Mouse (Mus musculus) megakaryocyte progenitor cell, adult 5-6 weeks (primary cell): ENCODE data around the gene Tmem45a. TPM values are rescaled to one million over a fixed set of nuclear protein-coding genes. Genes with fewer than 3 reads are reported as not detected.
"Not testable (repeated sequence)": the region's sequence is repeated elsewhere in the genome, so short reads cannot be mapped to it uniquely, and the experiment has no call there.

ENCODE experiments used
- ATAC-seq: replicated peaks from 2 replicates; pipeline ENCODE4 v1.8.0; 2016; ENCODE audit warnings: mild to moderate bottlenecking, moderate TSS enrichment, inconsistent platforms; ENCODE audit not compliant: poor library complexity
- total RNA-seq, 2 experiments: library from RNA; stranded (forward) in 1 of 2; stranded (reverse) in 1 of 2; fragments of 157-497, 149-512 nt in 1 of 2; fragments of 200-1000 nt in 1 of 2; gene quantifications; 2 replicates each; pipeline versions ENCODE4 v1.2.3 to v1.2.4; 2015 to 2017

Tmem45a gene
- total RNA-seq (2015): not detected in 2 replicates
- not detected in 2 replicates for total RNA-seq (2017)

DNA sequence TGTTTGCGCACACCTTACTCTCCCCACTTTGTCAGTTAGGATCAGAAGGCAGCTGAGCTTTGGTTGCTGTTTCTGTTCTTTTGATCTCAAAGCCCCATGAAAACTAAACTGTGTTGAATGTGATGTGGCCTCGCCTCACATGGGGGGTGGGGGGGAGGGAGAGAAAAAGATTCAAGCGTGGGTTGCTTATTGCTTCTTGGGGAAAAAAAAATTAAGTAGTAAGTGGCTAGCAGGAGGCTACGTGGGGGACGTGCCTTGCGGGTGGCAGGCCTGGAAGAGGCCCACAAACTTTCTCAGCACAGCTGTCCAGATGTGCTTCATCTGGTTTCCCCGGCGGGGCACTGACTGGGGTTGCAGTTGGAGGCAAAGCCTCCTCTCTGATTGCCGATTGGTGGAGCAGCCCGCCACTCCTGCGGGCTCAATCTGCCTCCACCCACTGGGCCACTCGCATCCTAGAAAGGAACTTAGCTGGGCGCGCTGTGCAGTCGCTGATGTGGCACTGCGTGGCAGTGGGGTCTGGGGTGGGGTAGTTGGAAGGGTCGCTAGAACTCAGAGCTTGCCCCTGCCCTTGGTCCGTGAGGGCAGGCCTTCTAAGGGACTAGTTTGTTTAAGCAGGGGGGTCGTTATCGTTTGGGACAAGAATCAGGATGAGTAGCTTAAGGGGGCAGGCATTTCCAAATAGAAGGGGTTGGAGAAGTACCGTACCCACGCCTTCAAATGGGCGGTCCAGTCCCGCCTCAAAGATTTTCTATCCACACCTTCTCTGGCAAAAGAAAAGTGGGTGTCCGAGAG, at the start of gene Tmem45a:
Tmem45a (minus strand) TSS at position 343 of the 792 bp plus-strand sequence.
- peak; percentile 97 for ATAC-seq

DNA sequence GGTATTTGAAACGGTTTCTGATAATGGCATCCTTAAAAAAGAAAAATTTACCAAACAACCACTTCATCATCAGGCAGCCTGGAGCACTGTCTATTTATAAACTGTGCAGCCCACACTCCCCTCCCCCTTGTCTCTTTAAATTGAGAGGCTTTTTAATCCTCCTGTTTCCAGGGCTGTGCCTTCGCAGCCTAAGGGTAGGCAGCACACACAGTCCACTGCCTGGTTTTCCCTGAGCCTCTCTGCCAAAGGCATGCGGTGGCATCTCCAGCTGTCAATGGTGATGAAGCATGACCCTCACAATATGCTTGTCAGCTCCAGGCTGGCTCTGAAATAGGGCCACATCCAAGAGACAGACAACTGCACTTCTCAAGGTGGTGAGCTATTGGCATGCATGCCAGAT, 42.1 kb upstream of the Tmem45a start, which contains the start of gene Lnp1:
Lnp1 (minus strand) TSS at position 39 of the 400 bp plus-strand sequence.
- no peak for ATAC-seq

DNA sequence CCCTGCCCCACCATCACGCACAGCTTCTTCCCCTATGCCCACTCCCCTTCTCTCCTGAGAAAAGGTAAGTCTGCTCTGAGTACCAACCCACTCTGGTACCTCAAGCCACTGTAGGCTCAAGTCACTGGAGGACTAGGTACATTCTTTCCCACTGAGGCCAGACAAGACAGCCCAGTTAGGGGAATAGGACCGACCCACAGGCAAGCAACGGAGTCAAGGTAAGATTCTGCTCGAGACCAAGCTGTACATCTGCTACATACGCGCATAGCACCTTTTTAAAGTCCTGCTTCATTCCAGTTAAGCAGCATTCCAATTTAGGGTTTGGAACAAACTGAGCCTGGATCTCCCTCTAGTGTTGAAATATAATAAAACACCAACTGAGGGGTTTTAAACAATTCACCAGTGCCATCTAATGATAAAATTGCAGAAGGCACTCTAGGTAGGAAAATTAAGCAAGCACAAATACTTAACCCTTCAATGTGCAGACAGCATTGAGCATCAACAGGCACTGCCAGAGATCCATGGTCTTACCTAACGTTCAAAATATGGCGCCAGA, 34.2 kb upstream of the Tmem45a start:
- ATAC-seq: peak; percentile 96

DNA sequence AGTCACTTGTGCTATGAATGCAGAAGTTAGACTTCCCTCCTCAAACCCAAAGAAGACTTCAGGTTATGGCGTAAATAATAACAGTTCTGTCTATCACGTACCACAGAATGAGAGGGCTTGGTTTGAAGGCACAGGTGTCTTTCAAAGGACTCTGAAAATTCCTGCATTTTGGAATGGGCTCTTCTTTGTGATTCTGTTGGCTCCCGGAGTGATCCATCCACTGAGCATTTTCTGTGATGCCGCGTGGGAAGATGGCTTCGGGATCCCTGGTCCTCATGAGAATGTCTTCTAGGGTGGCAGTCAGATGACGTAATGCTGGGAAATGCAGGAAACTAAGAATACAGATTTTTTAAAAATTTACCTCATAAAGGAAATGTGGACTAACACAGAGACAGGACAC, 31.3 kb upstream of the Tmem45a start:
- no peak for ATAC-seq

DNA sequence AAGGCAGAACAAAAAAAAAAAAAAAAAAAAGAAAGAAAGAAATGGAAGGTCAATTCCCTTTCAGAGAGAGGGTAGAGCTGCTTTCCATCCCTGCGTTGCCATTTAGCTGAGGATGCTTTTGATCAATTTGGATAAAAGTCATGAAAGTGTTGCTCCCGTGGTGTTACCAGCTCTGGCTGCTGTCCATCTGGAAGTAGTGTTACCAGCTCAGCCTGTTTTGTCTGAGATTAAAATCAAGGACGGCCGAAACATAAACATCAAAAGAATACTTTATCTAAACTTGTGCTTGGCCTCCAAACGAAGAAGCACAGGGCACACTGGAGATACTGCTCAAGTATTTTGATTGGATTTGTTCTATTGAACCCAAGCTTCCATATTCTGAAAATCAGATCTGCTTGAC, 23.0 kb upstream of the Tmem45a start:
- no peak for ATAC-seq

DNA sequence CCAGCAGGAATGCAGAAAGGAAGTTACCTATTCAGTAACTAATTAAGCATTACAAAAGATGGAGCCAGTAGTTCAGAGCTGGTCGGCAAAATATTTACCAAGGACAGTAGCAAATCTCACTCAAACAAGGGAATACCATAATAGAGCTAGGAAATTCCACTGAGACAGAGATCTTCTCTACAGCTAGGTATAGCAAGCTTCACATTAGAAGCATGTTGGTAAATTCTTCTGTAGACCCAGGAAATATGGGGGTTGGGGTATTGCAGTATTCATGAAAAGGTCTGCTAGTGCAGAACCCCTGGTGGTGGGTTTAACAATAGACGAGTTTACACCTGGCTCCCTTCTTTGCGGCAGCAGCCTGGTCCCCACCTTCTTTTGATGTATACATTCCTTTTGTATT, 16.2 kb upstream of the Tmem45a start:
- not testable (repeated sequence) for ATAC-seq

DNA sequence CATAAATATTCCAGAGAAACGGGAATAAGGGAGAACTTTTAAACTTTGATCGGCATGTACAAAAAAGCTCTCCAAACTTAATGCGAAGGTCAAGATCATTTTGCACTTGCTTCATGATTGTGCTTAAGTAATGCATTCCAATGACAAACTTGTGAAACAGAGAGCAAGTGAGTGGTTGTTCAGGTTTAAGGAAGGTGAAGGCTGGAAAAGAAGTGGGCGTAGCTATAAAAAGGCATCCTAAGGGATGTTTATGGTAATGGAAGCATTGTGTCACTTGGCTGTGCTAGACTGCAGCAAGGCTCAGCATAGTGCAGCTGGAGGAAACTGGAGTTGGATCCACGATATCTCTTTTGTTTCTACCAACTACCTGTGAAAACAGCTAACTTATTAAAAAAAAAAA, 5.6 kb upstream of the Tmem45a start:
- no peak for ATAC-seq

DNA sequence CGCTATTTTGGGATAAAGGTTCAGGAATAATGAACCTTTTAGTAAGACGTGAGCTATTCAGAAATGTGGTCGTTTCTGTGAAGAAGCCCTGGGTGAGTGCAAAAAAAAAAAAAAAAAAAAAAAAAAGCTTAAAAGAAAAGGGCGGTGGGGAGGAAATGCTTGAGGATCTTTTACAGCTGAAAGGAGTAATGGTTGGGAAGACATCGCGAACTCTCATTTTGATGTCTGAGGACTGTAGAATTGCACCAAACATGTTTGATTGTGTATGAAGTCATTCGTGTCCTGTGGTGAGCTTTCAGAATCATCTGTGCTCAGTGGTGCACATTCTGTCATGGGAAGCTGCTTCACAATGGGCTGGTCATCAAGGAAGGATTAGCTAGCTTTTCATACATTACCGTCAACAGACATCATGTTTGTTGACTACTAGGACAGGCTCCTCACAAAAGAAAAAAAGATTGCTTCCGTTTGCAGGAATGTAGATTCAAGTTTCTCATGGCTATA, 700 bp upstream of the Tmem45a start:
- ATAC-seq: no peak

DNA sequence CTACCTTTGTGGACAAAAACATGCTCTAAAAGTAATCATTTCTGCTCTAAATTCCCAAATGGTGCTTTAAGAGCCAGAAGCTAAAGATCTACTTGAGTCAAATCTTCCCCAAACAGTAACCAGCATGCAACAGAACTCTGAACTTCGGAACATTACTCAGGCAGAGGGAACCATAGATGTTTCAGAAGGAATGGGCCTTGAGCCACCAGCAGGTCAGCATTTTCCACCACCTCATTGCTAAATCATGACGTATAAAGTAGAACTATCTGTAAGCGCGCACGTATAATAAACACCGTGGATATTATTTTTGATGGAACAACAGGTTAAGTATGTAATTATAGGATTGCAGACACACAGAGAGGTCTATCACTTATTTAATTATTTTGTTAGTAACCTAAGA, 1.2 kb downstream of the Tmem45a start:
- ATAC-seq: no peak

DNA sequence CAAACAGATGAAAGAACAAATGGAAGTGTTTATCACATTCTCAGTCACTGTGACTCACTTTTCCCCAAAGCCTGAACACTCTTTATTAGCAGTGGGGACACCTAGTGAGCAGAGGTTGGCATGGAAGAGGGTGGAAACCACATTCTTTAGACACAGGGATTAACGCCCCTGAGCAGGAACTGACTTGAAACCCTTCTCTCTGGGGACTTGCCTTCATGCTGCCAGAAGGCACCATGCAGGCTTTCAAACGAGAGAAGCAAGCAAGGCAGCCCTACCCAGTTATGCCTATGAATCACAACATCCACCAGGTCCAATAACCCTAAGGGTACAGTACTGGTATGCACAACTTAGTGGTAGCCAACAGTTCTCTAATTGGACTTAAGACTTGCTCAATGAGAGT, 12.6 kb downstream of the Tmem45a start:
- ATAC-seq: no peak

DNA sequence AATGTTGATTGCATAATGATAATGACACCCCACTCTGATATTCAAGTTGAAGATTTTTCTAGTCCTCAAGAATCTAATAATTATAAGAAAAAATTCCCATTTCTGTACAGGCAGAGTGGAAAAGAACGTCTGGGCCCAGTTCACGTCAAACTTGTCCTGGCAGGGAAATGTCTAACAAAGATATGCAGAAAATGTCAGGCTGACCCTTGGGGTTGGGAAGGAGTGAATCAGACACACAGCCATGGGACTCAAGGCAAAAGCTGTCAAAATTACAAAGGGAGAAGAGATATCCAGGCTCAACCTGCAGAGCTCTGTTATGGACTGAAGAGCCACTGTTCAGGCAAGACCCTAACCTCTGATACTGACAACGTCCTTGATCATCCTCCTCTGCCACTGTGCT, 15.5 kb downstream of the Tmem45a start:
- ATAC-seq: no peak

DNA sequence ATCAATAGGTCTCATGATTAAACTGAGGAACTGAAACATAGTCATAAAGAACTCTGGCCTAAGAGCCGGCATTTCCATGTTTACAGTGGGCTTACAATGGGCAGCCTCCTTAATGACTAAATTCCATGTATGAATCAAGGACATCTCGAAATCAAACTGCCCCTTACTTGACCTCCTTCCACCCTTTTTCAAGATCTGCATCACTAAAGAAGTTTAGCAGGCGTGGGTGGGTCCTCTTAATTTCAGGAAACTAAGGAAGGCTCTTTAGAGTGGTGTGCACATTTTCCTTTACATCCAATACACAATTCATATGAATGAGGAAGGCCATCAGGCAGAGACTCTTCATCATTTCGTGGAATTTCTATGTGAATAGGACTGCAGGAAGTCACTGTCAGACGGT, 17.6 kb downstream of the Tmem45a start:
- no peak for ATAC-seq

DNA sequence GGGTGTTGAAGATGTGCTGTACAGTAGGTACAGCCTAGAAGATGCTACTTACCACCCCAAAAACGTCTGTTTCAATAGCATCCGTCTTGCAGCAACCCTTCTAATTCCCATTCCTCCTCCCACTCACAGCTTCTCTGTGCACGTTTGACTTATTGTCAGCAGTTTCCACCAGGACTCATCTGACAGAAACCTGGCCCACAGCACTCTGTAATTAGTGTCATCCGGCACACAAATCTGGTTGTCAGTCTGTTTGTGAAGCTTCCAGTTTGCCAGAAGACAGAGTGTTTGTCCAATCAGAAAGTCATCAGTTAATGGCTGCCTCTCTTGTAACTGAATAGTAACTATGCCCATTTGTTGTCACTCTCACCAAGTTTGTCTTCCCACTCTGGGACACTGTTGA, 18.4 kb downstream of the Tmem45a start:
- ATAC-seq: no peak

DNA sequence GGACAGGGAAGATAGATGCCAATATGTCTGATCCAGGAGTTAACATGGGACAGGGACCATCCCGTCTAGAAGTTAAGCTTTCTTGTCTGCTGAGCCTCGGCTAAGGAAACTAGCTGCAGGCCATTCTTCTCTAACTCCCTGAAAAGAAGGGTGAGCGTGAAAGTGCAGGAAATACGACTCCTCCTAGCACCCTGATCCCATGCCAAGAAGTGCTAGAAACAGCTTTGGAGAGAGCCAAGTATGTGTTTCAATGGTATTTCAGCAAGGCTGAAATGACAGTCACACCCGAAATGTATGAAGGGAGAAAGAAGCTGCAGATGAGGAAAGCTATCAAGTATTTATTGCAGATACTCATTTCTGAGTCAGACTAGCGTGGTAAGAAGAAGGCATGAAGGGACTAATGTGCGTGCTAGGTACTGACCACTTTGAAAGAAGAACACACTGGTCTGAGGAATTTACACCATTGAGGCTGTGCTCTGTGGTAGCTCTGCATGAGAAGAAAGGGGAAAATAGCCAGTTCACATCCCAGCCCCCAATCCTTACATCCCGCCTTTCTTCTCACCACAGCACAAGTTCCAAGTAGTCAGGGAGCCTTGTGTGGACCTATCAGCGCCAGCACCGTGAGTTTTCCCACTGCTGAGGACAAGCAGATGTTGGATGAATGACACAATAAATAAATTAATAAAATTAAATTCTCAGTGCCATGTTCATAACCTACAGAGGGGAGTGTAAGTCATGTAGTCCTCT, 33.0 kb downstream of the Tmem45a start:
- ATAC-seq: no peak

DNA sequence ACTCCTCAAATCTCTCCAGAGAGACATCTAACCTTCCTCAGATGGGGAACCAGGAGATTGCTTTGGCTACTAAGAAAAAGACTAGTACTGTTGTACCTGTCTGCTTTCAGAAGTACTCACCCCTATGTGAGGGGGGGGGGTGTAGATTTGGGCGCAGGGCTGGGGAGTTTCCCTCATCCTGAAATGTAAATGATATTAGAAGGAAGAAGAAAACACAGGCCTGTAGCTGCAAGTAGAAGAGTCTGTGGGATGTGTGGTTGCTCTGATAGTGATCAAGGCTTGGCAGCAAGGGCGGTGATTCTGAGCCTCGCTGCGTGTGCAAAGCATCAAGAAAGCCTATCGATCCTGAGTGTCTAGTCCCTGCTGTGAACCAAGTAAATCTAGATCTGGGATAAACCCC, 43.0 kb downstream of the Tmem45a start:
- no peak for ATAC-seq

DNA sequence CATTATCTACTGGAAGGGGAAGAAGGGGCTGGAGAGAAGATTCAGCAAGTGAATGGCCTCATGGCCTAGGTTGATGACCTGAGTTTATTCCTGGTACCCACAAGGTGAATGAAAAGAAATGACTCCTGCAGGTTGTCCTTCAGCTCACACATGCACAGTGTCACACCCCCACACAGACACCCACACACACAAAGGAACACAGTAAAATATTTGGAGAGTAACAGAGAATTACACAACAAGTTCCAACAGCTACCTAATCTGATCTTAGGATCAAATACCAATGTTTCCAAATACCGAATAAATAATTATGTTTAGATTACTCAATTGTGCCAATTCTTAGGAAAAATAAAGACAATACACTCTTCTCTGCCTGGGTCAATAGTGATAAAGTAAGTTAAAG, 52.7 kb downstream of the Tmem45a start:
- ATAC-seq: no peak

DNA sequence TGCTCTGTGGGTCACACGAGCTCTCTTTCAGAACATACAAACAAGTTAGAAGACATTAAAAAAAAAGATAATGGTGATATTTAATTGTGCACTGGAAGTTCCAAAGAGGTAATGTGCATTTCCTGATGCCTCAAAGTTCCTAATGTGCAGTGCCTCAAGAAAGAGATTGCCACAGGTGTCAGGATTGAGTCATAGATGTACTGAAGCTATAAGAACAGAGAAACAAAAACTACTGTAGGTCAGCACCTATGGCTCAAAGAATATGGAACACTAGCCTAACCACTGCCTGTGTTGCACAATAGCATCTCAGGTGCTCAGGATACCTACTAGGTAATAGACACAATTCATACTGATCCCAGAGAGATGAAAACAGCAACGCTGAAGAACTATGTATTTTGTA, 54.0 kb downstream of the Tmem45a start:
- no peak for ATAC-seq

DNA sequence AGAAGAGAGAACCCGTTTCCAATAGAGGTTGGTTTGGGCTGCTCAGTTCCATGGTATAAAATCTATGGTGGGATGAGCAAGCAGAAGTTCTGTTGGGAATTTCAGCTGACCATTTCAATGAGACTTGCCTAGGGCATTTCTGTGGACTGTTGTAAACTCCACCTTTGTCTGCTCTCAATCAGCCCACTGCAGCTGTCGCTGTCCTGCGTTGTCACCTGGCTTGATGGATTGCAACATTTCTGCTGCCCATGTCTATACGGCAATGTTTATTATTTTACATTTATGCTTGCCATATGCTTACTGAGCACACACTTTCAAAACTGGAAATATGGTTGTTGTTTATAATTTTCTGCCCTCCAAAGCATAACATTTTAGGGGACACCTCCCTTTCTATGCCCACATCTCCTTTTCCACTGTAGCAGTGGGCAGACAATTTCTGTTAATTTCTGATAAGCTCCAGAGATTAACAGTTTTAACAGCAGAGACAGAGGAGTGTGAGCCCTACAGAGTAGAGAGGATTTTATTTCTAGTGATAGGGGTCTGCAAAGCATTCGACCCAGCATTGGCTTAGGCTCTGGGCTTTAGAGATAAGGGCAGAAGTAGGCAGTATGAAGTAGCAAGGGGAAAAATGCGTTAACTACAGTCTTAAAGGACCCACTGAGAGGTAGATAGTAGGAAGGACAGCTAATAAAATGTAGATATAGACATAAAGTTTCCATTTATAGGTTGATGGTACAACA, 84.4 kb downstream of the Tmem45a start:
- peak; percentile 78 for ATAC-seq

DNA sequence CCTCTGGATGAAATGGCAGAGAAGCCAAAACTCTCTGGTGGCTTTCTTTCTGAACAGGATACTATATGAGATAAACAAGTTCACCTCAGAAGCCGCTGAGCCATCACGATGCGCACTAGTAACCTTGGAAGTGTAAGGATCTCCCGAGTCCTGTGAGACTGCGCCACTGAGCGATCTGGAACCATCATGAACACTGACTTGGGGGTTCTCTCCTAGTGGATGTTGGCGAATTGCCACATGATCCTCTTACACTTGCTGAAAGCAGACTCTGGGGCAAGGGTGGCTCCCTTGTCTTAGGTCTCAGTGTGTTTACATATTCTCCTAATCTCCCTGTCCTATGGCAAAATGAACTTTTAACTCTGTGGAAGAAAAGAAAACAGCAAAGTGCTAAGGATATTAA, 85.0 kb downstream of the Tmem45a start:
- no peak for ATAC-seq

DNA sequence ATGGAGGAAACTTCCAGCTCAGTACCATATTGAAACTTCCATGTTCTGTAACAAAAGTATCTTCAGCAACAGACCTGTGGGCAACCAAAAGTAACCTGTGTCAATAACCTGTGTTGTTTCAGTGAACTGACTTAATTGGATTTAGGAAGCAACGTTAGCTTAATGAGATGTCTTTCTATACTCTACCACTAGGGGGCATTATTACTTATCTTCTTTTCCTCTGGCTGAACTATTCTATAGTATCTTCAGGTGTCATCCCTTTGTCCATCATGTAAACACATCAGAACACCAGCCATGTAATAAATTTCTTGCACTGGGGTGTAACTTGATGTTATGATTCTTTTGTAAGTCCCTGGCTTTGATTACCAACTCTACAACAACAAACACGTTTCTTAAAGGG, 85.5 kb downstream of the Tmem45a start:
- peak; percentile 29; the same call in 1 of the 2 replicates for ATAC-seq

DNA sequence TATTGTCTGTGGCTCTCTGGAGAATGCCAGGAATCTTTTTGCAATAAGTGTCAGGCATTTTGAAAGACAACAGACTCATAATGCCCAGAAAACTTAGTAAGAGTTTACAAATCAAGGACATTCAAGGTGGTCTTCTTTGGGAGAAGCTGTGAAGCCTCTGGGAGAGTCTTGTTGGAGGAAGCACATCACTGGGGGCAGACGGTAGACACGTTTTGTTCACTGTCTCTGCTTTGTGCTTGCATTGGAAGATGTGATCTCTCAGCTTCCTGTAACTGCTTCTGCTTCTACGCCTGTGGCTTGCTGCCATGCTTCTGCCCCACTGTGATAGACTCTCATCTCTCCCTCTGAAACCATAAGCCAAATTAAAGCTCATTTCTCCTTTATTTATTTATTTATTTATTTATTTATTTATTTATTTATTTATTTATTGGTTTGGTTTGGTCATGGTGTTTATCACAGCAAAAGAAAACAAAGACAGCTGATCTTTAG, 86.4 kb downstream of the Tmem45a start:
- ATAC-seq: no peak
